13 mouse cellular contexts compared by ENCODE assay signal in genomic region chr5:28238152-28238551, GRCm38 (mm10). TPM values are rescaled to one million over a fixed set of nuclear protein-coding genes. Genes with fewer than 3 reads are reported as not detected.
A peak's percentile ranks its signal among the peaks of the same experiment; 100 is the strongest.
DNase-seq lines count a peak whose midpoint lies in the region; ATAC-seq and TF ChIP-seq lines count a peak whose summit lies in the region.
"Had no signal": no experiment of that assay in that cellular context is flagged by ENCODE, and none has a peak within 500 bp of the region (broad histone marks: within the 10 kb centered on the region; RNA-seq: fewer than 3 reads in every experiment).

No protein-coding gene starts in this region.

- no peak overlapping the region for H3K27ac ChIP-seq in lung, embryonic 14.5 days (ENCODE audit: low read depth)
- H3K27ac ChIP-seq in cerebellum, adult 2 months (ENCODE audit: insufficient read depth, low read length) = peak overlapping the region; percentile 94
- H3K27ac ChIP-seq in hindbrain, embryonic 13.5 days = no peak overlapping the region
- H3K27ac ChIP-seq: heart, embryonic 15.5 days; liver, embryonic 13.5 days; neural tube, embryonic 12.5 days had no signal

- H3K9me3 ChIP-seq in lung, embryonic 14.5 days (ENCODE audit: low read depth, low read length) = no peaks in the 10 kb centered on the region
- no peaks in the 10 kb centered on the region for H3K9me3 ChIP-seq in hindbrain, embryonic 13.5 days
- H3K9me3 ChIP-seq: heart, embryonic 15.5 days; liver, embryonic 13.5 days; neural tube, embryonic 12.5 days had no signal

- no peaks in the 10 kb centered on the region for H3K4me1 ChIP-seq in lung, embryonic 14.5 days (ENCODE audit: insufficient read depth)
- peaks cover 43% of the 10 kb centered on the region for H3K4me1 ChIP-seq in cerebellum, adult 2 months (ENCODE audit: control insufficient read depth, insufficient read depth, low read length)
- peaks cover 16% of the 10 kb centered on the region for H3K4me1 ChIP-seq in hindbrain, embryonic 13.5 days (replicated peaks)
- H3K4me1 ChIP-seq: liver, embryonic 13.5 days; neural tube, embryonic 12.5 days had no signal

- no peak overlapping the region for H3K4me3 ChIP-seq in lung, embryonic 14.5 days (ENCODE audit: low read depth, low read length)
- peak overlapping the region; percentile 18 for H3K4me3 ChIP-seq in cerebellum, adult 2 months (replicated peaks; ENCODE audit: insufficient read depth, low read depth, low read length)
- H3K4me3 ChIP-seq in hindbrain, embryonic 13.5 days = no peak overlapping the region
- H3K4me3 ChIP-seq: heart, embryonic 15.5 days; liver, embryonic 13.5 days; neural tube, embryonic 12.5 days had no signal

- TF ChIP-seq CTCF in lung, embryonic 14.5 days (IDR thresholded peaks at IDR 0.05; ENCODE audit: low read depth) = peak; percentile 51
- TF ChIP-seq CTCF in cerebellum, adult 2 months (IDR thresholded peaks at IDR 0.05; ENCODE audit: borderline replicate concordance, insufficient read depth, low read depth, low read length) = peak; percentile 71

- DNase-seq in lung, embryonic 14.5 days = peak; percentile 30
- no peak for DNase-seq in lung, adult 18-20 months
- DNase-seq in cerebellum, adult 2 months = peak; percentile 76 to 82
- peak; percentile 55 for DNase-seq in retina, embryonic 14.5 days (ENCODE audit: low spot score)
- no peak for DNase-seq in urinary bladder, adult 18-20 months (ENCODE audit: low spot score in 2 of 2)
- DNase-seq in thymus, postnatal 10 days (ENCODE audit: low spot score in 2 of 2) = no peak
- no peak for DNase-seq in Muller cell, postnatal 12 days (ENCODE audit: inconsistent ontology term)
- DNase-seq: kidney, postnatal 36 days; liver, embryonic 13.5 days; thymus, postnatal 14 days had no signal

- no peak for ATAC-seq in lung, embryonic 14.5 days (ENCODE audit: insufficient read depth)
- ATAC-seq in hindbrain, embryonic 13.5 days (ENCODE audit: low FRiP score) = peak; percentile 49

- WGBS in lung, embryonic 14.5 days = 19% methylated on average over 4 of the region's 4 CpGs
- WGBS in cerebellum, adult 2 months = 7% methylated on average over 4 of the region's 4 CpGs
- WGBS in hindbrain, embryonic 13.5 days = 13% methylated on average over 4 of the region's 4 CpGs

- no peaks in the 10 kb centered on the region for H3K27me3 ChIP-seq in lung, embryonic 14.5 days (ENCODE audit: insufficient read depth, low read length)
- no peaks in the 10 kb centered on the region for H3K27me3 ChIP-seq in cerebellum, adult 2 months (ENCODE audit: control insufficient read depth, insufficient read depth, low read length)
- H3K27me3 ChIP-seq in hindbrain, embryonic 13.5 days = no peaks in the 10 kb centered on the region
- H3K27me3 ChIP-seq: heart, embryonic 15.5 days; liver, embryonic 13.5 days; neural tube, embryonic 12.5 days had no signal

- no peaks in the 10 kb centered on the region for H3K36me3 ChIP-seq in lung, embryonic 14.5 days (ENCODE audit: insufficient read depth)
- H3K36me3 ChIP-seq in hindbrain, embryonic 13.5 days = no peaks in the 10 kb centered on the region
- H3K36me3 ChIP-seq: heart, embryonic 15.5 days; liver, embryonic 13.5 days; neural tube, embryonic 12.5 days had no signal

- no peak overlapping the region for H3K4me2 ChIP-seq in lung, embryonic 14.5 days
- no peak overlapping the region for H3K4me2 ChIP-seq in hindbrain, embryonic 13.5 days
- H3K4me2 ChIP-seq: heart, embryonic 15.5 days; liver, embryonic 13.5 days; neural tube, embryonic 12.5 days had no signal

- no peak for TF ChIP-seq POLR2A in cerebellum, adult 2 months (IDR thresholded peaks at IDR 0.05; ENCODE audit: borderline replicate concordance, insufficient read depth, low read length)

- no peak overlapping the region for H3K9ac ChIP-seq in lung, embryonic 14.5 days
- no peak overlapping the region for H3K9ac ChIP-seq in hindbrain, embryonic 13.5 days
- H3K9ac ChIP-seq: heart, embryonic 15.5 days; liver, embryonic 13.5 days; neural tube, embryonic 12.5 days had no signal

RNA-seq across cellular contexts. Expression of gene Cnpy1, which starts 7.5 kb away (rescaled TPM):
- polyA plus RNA-seq in lung, embryonic 14.5 days (2014; fragmentation: Nextera tagmentation; extraction: Ambion mirVana) = 0.37 and 0.49 TPM in 2 replicates
- polyA plus RNA-seq in cerebellum, adult 2 months (2012; rRNA removed) = 313 and 399 TPM in 2 replicates
- polyA plus RNA-seq in hindbrain, embryonic 13.5 days (2015; fragmentation: Nextera tagmentation; extraction: Ambion mirVana) = 33.9 and 42.8 TPM in 2 replicates
- polyA plus RNA-seq: heart, embryonic 15.5 days had no signal

Comparison
In these comparisons a context has a peak if more than half of its experiments do, and no peak if none do; other contexts are left out.
1. DNase-seq: peak in lung, embryonic 14.5 days (single experiment), cerebellum, adult 2 months (2 of 2) and retina, embryonic 14.5 days (single experiment); none in lung, adult 18-20 months (0 of 2), urinary bladder, adult 18-20 months (0 of 2), thymus, postnatal 10 days (0 of 2) and Muller cell, postnatal 12 days (single experiment).
2. RNA of gene Cnpy1, which starts 7.5 kb away (polyA plus RNA-seq): 313 to 399 TPM in cerebellum, adult 2 months and 33.9 to 42.8 TPM in hindbrain, embryonic 13.5 days; 0.37 to 0.49 TPM in lung, embryonic 14.5 days; every median in the first group is over 10 times any median in the second.